Mouse (Mus musculus): ENCODE measurements around the gene Ndst4. TPM values are rescaled to one million over a fixed set of nuclear protein-coding genes. Genes with fewer than 3 reads are reported as not detected.

Ndst4 gene
- polyA plus RNA-seq, 1 experiment from 2014 or later: 1.1 TPM

DNA sequence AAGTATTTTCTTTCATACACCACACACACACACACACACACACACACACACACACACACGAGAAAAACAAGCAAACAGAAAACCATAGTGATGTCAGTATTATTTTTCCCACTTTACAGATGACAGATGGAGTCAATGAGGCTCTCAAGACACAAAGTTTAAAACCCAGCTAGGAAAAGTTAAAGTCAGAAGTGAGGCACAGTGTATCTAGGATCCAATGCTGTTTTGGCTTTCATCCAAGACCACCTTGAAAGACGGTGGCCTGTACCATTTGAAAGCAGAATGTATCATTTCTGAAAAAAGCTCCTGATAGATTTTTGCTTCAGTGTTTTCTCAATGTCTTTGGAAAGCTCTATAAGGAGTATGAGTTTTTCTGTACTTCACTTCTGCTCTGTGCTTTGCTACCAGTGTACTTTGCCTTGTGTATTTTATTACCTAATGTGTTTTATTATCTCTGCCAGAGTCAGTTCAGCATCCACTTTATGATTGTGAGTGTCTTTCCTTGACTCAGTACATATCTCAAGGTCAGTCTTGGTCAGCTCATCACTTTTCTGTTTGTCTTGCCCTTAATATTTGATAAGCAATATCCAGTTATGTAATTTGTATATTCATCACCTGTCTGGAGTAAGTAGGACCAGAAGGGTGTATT is 257.1 kb downstream of the Ndst4 start:
- Histone ChIP-seq H3K9me3 (no peaks in the 10 kb centered on the region), H3K4me2 (replicated peaks) (no peak overlapping the region), H3K9ac (replicated peaks) (no peak overlapping the region), H3K4me1 (no peaks in the 10 kb centered on the region), H3K4me3 (no peak overlapping the region), H3K36me3 (no peaks in the 10 kb centered on the region), H3K27me3 (no peaks in the 10 kb centered on the region), H3K27ac (replicated peaks) (no peak overlapping the region)
- WGBS: 42% methylated on average over 2 of the region's 2 CpGs
- ATAC-seq (replicated peaks): no peak

DNA sequence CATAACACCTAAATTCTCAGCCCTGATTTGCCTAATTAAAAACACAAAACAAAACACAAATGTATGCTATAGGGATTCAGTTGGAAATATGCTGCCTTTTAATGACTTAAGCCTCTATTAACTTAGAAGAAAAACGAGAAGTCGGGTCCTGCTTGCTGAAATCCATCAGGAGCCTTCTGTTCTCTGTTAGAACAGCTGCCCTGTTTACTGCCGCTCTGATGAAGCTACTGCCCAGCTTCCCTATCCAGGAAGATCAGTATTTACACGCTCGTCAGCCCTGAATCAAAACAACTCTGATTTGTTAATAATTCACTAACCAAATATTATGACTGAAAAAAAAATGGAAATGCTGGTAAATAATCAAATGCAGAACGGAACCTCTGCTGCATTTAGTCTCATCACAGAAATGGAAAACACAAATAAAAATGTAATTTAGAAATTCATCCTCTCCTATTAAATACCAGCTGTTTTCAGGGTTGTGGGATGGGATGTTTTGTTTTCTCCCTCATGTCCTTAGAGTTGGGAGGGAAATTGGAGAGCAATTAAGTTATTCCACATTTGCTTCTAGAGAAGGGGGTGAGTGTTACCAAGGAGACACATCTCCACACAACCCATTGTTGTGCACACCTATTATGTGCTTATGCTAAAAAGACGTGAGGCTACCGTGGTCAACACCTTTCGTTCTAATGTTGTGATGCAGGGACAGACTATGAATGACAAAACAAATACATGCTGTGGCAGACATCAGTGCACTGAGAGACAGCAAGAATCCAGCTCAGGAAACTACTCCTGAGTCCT is 270.3 kb downstream of the Ndst4 start:
- Histone ChIP-seq H3K27me3 (no peaks in the 10 kb centered on the region), H3K4me3 (no peak overlapping the region), H3K4me1 (peaks cover 9% of the 10 kb centered on the region), H3K4me2 (replicated peaks) (no peak overlapping the region), H3K36me3 (no peaks in the 10 kb centered on the region), H3K9me3 (no peaks in the 10 kb centered on the region), H3K9ac (replicated peaks) (no peak overlapping the region), H3K27ac (replicated peaks) (no peak overlapping the region; the same call in 1 of the 2 replicates)
- 23% methylated on average over 9 of the region's 9 CpGs for WGBS
- ATAC-seq (replicated peaks): peak; percentile 59; the same call in 1 of the 2 replicates

DNA sequence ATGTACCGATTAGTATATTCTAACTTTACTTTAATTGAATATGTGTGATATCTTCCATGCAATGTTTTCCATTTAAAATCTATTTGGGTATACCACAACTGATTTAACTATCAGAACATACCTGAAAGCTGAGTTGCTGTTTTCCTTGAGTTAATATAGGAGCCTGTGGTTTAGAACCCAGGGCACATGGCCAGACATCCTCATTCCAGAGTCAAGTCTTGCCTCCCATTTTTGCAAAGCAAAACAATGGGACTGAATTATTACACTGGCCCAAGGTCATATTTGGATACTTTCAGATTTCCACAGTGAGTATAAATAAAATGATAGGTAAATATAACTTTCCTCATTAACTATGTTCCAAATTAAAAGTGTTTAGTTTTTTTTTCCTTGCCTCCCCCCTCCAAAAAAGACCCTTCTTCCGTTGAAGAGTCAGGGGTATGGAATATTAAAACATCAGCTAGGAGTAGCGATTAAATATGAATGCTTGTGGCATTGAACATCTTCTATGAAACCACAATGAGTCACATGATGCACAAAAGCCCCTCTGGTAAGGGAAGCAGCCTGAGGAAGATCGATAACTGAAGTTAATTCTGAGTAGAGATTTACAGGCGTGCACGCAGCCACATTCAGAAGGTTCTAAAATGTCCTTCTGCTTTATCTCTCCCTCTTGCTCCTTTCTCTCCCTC is 271.5 kb downstream of the Ndst4 start:
- Histone ChIP-seq H3K27me3 (no peaks in the 10 kb centered on the region), H3K4me3 (no peak overlapping the region), H3K9ac (replicated peaks) (no peak overlapping the region), H3K4me1 (peaks cover 9% of the 10 kb centered on the region), H3K27ac (replicated peaks) (no peak overlapping the region), H3K9me3 (no peaks in the 10 kb centered on the region), H3K4me2 (replicated peaks) (no peak overlapping the region), H3K36me3 (no peaks in the 10 kb centered on the region)
- WGBS: 91% methylated on average over 6 of the region's 6 CpGs
- no peak for ATAC-seq (replicated peaks)

- peak overlapping the region; percentile 28 for H3K4me2 ChIP-seq (replicated peaks)
- H3K4me3 ChIP-seq: 0 out of 2 replicates have a peak overlapping the region, but pooled peaks have one; percentile 14
- no peak overlapping the region for H3K9ac ChIP-seq (replicated peaks)
- H3K27ac ChIP-seq (replicated peaks): no peak overlapping the region
- H3K9me3 ChIP-seq: no peaks in the 10 kb centered on the region
- WGBS: 26% methylated on average over 9 of the region's 9 CpGs
- no peaks in the 10 kb centered on the region for H3K36me3 ChIP-seq
- H3K4me1 ChIP-seq: peaks cover 7% of the 10 kb centered on the region
- ATAC-seq (replicated peaks): peak; percentile 94
- no peaks in the 10 kb centered on the region for H3K27me3 ChIP-seq
Observed at GRCm38 (mm10) chr3:125678924-125679323, 275.0 kb downstream of the Ndst4 start.

- Histone ChIP-seq H3K4me3 (no peak overlapping the region), H3K36me3 (no peaks in the 10 kb centered on the region), H3K4me1 (no peaks in the 10 kb centered on the region), H3K9me3 (no peaks in the 10 kb centered on the region), H3K4me2 (replicated peaks) (no peak overlapping the region), H3K27ac (replicated peaks) (no peak overlapping the region), H3K27me3 (no peaks in the 10 kb centered on the region), H3K9ac (replicated peaks) (no peak overlapping the region)
- no peak for ATAC-seq (replicated peaks)
- 74% methylated on average over 8 of the region's 8 CpGs for WGBS
Observed at GRCm38 (mm10) chr3:125683460-125684230, 279.8 kb downstream of the Ndst4 start.

GRCm38 (mm10) chr3:125684583-125684982 is 280.7 kb downstream of the Ndst4 start:
- no peaks in the 10 kb centered on the region for H3K27me3 ChIP-seq
- no peak overlapping the region for H3K4me2 ChIP-seq (replicated peaks)
- H3K4me3 ChIP-seq: no peak overlapping the region
- H3K27ac ChIP-seq (replicated peaks): no peak overlapping the region
- no peaks in the 10 kb centered on the region for H3K36me3 ChIP-seq
- H3K4me1 ChIP-seq: no peaks in the 10 kb centered on the region
- H3K9ac ChIP-seq (replicated peaks): no peak overlapping the region
- ATAC-seq (replicated peaks): no peak
- WGBS: 94% methylated on average over 1 of the region's 1 CpGs
- no peaks in the 10 kb centered on the region for H3K9me3 ChIP-seq

DNA sequence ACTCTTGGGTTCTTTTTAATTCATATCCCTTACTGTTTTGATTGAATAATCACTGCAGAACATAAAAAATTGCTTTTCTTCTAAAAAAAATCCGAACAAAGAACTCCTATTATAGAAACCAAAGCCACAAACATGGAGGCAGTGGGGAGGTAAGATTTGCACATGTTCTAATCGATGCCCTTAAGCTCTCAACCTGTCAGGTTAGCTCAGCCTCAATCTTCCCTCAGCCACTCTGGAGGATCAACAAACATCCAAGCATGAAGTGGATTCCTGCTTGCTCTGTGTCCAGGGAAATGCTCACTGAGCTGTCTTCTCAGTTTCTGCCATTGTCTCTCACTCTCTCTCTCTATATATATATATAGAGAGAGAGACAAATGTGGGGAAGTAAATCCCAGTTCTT is 283.7 kb downstream of the Ndst4 start:
- H3K9me3 ChIP-seq: no peaks in the 10 kb centered on the region
- no peaks in the 10 kb centered on the region for H3K27me3 ChIP-seq
- no peaks in the 10 kb centered on the region for H3K36me3 ChIP-seq
- no peak overlapping the region for H3K27ac ChIP-seq (replicated peaks)
- no peak overlapping the region for H3K4me2 ChIP-seq (replicated peaks)
- WGBS: 77% methylated on average over 2 of the region's 2 CpGs
- no peak overlapping the region for H3K4me3 ChIP-seq
- H3K9ac ChIP-seq (replicated peaks): no peak overlapping the region
- no peaks in the 10 kb centered on the region for H3K4me1 ChIP-seq
- ATAC-seq (replicated peaks): no peak

DNA sequence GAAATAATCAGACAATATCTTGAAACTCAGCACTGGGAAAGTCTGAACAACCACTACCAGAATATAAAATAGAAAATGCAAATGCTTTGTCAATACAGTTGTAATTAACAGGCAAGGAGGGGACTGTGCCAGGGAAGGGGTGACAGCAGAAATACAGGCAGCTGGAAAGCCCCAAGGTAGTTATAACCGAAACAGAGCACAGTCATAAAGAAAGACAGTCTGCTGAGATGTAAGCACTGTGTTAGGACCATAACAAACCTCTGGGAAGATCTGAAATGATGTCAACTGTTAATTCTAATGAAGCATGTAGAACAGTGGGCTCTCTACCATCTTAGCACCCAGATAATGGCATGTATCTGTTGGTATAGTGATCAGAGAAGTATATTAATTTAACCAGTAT is 287.1 kb downstream of the Ndst4 start:
- Histone ChIP-seq H3K27ac (replicated peaks) (no peak overlapping the region), H3K4me2 (replicated peaks) (no peak overlapping the region), H3K9me3 (no peaks in the 10 kb centered on the region), H3K27me3 (no peaks in the 10 kb centered on the region), H3K36me3 (no peaks in the 10 kb centered on the region), H3K4me1 (no peaks in the 10 kb centered on the region), H3K9ac (replicated peaks) (no peak overlapping the region), H3K4me3 (no peak overlapping the region)
- ATAC-seq (replicated peaks): no peak
- WGBS: 48% methylated on average over 1 of the region's 1 CpGs

GRCm38 (mm10) chr3:125722953-125723352 is 319.1 kb downstream of the Ndst4 start:
- Histone ChIP-seq H3K27me3 (no peaks in the 10 kb centered on the region), H3K27ac (replicated peaks) (no peak overlapping the region), H3K9ac (replicated peaks) (no peak overlapping the region), H3K4me2 (replicated peaks) (no peak overlapping the region), H3K4me3 (no peak overlapping the region), H3K4me1 (no peaks in the 10 kb centered on the region), H3K9me3 (no peaks in the 10 kb centered on the region), H3K36me3 (no peaks in the 10 kb centered on the region)
- WGBS: 60% methylated on average over 2 of the region's 2 CpGs
- ATAC-seq (replicated peaks): no peak

DNA sequence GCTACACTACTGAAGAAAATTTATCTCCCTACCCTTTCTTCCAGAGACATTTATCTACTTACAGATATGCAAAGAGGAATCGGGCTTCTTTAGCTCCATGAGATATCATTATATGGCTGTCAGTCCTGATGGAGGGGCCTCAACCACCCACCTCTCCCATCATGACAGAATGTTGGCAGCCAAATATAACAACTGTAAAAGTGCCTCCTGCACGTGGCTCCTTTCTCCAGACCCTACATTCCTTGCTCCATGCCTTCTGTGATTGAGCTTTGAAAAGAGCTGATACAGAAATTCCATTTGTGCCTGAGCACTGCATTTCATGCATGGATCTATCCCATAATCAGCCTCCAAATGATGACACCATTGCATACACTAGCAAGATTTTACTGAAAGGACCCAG is 331.1 kb downstream of the Ndst4 start:
- 75% methylated on average over 2 of the region's 2 CpGs for WGBS
- no peaks in the 10 kb centered on the region for H3K27me3 ChIP-seq

DNA sequence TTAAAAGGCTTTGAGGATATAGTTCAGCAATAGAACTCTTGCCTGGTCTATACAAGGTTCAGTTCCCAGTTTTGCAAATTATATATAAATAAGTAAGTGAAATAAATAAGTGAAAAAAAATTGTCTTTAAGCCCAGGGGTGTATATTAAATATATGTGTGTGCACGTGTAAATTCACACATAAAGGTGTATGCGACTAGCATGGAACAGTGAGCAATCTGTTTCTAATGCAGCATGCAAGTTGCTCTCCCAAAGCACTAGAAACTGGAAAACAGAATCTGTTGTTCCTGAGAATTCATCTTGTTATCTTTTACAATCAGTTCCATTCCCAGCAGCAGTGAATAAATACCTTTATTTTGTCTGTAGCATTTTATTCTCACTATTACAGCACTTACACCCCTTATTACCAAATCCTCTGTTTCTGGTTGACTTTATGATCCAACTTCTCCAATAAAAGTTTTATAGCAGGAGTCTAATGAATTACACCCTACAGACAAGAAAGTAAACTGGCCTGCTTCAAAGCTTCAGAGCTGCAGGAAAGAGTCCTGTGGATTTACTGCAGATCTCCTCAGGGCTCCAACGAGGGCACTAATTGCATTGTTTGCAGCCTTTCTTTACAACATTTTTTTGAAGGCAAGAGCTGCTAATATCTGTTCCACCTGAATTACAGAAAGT is 340.7 kb downstream of the Ndst4 start:
- Histone ChIP-seq H3K4me1 (no peaks in the 10 kb centered on the region), H3K27me3 (no peaks in the 10 kb centered on the region), H3K9me3 (no peaks in the 10 kb centered on the region), H3K27ac (replicated peaks) (no peak overlapping the region), H3K4me3 (no peak overlapping the region), H3K4me2 (replicated peaks) (no peak overlapping the region), H3K36me3 (no peaks in the 10 kb centered on the region), H3K9ac (replicated peaks) (no peak overlapping the region)
- 67% methylated on average over 3 of the region's 3 CpGs for WGBS
- no peak for ATAC-seq (replicated peaks)

More for the DNA sequence above, 331.1 kb downstream of the Ndst4 start:
- Histone ChIP-seq H3K36me3 (no peaks in the 10 kb centered on the region), H3K4me2 (replicated peaks) (no peak overlapping the region), H3K9ac (replicated peaks) (no peak overlapping the region), H3K4me3 (no peak overlapping the region), H3K27ac (replicated peaks) (no peak overlapping the region), H3K9me3 (no peaks in the 10 kb centered on the region), H3K4me1 (no peaks in the 10 kb centered on the region)
- ATAC-seq (replicated peaks): no peak

All from forebrain, embryonic 15.5 days (tissue).